Mouse (Mus musculus) midbrain, postnatal 0 days (tissue): Measurements from ENCODE around the gene Fank1. TPM values are rescaled to one million over a fixed set of nuclear protein-coding genes. Genes with fewer than 3 reads are reported as not detected.

ENCODE experiments used
- ATAC-seq: fragments of 200-750 bp; cut with Nextera tagmentation; 2 replicates; pipeline ENCODE4 v1.8.0; 2017; ENCODE audit warnings: moderate number of reproducible peaks, mild to moderate bottlenecking, moderate TSS enrichment, moderate library complexity; ENCODE audit not compliant: low FRiP score
- DNase-seq: peaks from one replicate; pipeline ENCODE4 v3.0.0-alpha.2; 2015; ENCODE audit warnings: low spot score
- H3K27ac ChIP-seq: fragments of 300-500 bp; sonication (generic); 2 replicates; pipeline ENCODE4 v1.5.1; 2014; ENCODE audit warnings: low read depth, mild to moderate bottlenecking, low read length, mixed read lengths
- H3K27me3 ChIP-seq: fragments of 300-500 bp; sonication (generic); 2 replicates; pipeline ENCODE4 v1.6.1; 2014; ENCODE audit warnings: low read length, control low read depth, mixed read lengths; ENCODE audit not compliant: insufficient read depth
- H3K36me3 ChIP-seq: fragments of 300-500 bp; sonication (generic); 2 replicates; pipeline ENCODE4 v1.6.1; 2014; ENCODE audit warnings: low read length, control low read depth, mixed read lengths; ENCODE audit not compliant: insufficient read depth
- H3K4me1 ChIP-seq: fragments of 300-500 bp; sonication (generic); 2 replicates; pipeline ENCODE4 v1.6.1; 2014; ENCODE audit warnings: mild to moderate bottlenecking, control low read depth, antibody characterized with exemption, low read length, mixed read lengths; ENCODE audit not compliant: insufficient read depth
- H3K4me2 ChIP-seq: fragments of 300-500 bp; sonication (generic); 2 replicates; pipeline ENCODE4 v1.6.1; 2014; ENCODE audit warnings: low read depth, mild to moderate bottlenecking, low read length, mixed read lengths; ENCODE audit not compliant: poor library complexity, severe bottlenecking
- H3K4me3 ChIP-seq: fragments of 300-500 bp; sonication (generic); 2 replicates; pipeline ENCODE4 v1.5.1; 2014; ENCODE audit warnings: low read depth, mild to moderate bottlenecking, low read length, moderate library complexity
- H3K9ac ChIP-seq: fragments of 300-500 bp; sonication (generic); replicated peaks from 2 replicates; pipeline ENCODE4 v1.6.1; 2014; ENCODE audit warnings: mild to moderate bottlenecking, low read length, moderate library complexity, mixed read lengths; ENCODE audit not compliant: poor library complexity, severe bottlenecking
- H3K9me3 ChIP-seq: fragments of 300-500 bp; sonication (generic); 2 replicates; pipeline ENCODE4 v1.6.1; 2016; ENCODE audit warnings: low read length, control low read depth
- CTCF ChIP-seq: IDR thresholded peaks from 2 replicates; pipeline ENCODE4 v1.5.1; 2016; ENCODE audit warnings: antibody characterized with exemption, mild to moderate bottlenecking
- WGBS: fragments of 180-500 bp; shearing (Covaris S2); extraction: QIAGEN DNeasy Blood & Tissue Kit; methylation state at CpG from one replicate; pipeline ENCODE4 v1.1.7; 2014; 5-methylcytosine and 5-hydroxymethylcytosine counted together
- polyA plus RNA-seq: library from polyadenylated mRNA; unstranded; fragments of >200 nt; fragmentation: Nextera tagmentation; extraction: Ambion mirVana; gene quantifications from 2 replicates; pipeline ENCODE4 v1.2.1, GENCODE M21; 2015
- total RNA-seq: library from RNA; depleted of rRNA; stranded (reverse); fragments of >200 nt; gene quantifications from 2 replicates; pipeline ENCODE4 v1.2.3, GENCODE M21; 2014

The Fank1 gene
- total and polyA plus RNA-seq, 2 experiments from 2014 or later = 3.0 to 8.7 TPM

DNA sequence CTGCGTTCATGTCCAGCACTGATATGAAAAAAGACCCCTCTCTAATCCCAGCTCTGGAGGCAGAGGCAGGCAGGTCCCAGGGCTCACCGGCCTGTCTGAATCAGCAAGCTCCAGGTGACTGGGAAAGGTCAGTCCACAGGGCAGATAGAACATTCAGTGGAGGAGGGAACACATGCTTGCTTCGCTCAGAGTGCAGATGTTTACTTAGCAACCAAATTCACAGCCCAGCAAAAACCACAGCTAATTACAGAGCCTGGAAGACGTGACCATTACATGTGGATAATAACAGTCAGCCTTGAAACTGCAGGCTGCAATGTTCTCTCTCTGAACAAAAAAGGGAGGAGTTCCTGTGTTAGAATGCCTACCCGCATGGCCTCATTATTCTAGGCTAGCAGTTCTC is 26.0 kb upstream of the Fank1 start:
- Histone ChIP-seq H3K9ac (no peak overlapping the region), H3K36me3 (peaks cover 13% of the 10 kb centered on the region), H3K4me1 (no peaks in the 10 kb centered on the region), H3K4me3 (no peak overlapping the region), H3K9me3 (no peaks in the 10 kb centered on the region), H3K27ac (no peak overlapping the region), H3K27me3 (no peaks in the 10 kb centered on the region), H3K4me2 (no peak overlapping the region)
- ATAC-seq (no peak), DNase-seq (no peak)
- WGBS = 77% methylated on average over 5 of the region's 5 CpGs
- no peak for TF ChIP-seq CTCF

DNA sequence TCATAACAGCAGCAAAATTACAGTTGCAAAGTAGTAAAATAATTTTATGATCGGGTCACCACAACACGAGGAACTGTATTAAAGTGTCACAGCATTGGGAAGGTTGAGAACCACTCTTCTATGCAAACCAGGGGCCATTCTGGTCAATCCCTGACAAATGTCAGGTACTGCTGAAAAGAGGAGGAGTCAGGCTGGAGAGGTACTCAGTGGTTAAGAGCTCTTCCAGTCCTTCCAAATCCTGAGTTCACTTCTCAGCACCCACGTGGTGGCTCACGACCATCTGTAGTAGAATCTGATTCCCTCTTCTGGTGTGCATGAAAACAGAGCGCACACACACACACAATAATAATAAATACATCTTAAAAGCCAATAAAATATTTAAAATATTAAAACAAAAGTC is 25.5 kb upstream of the Fank1 start:
- Histone ChIP-seq H3K36me3 (peaks cover 13% of the 10 kb centered on the region), H3K9me3 (no peaks in the 10 kb centered on the region), H3K4me3 (no peak overlapping the region), H3K27ac (no peak overlapping the region), H3K27me3 (no peaks in the 10 kb centered on the region), H3K4me2 (no peak overlapping the region), H3K4me1 (no peaks in the 10 kb centered on the region), H3K9ac (no peak overlapping the region)
- TF ChIP-seq CTCF = no peak
- ATAC-seq (no peak), DNase-seq (no peak)
- 84% methylated on average over 5 of the region's 5 CpGs for WGBS

DNA sequence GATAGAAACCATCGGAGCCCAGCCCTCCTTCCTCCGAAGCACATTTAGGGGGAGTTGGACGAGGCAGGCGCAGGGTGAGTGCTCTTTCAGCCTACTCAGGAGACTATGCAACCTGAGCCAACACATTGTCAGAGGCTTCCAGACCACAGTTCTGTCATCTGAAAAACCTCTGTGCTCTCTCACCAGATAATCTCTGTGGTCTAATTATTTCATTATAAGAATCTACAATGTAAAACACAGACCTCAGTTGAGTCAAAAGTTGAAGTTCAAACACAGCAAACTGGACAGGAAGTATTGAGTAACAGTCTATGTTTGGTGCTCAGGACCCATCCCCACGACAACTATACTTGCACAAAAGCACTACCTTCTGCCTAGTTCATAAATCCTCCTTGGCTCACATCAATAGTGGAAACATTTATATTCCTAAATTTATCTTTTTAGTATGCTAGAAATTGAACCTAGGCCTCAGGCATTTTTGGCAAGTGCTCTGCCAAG is 18.7 kb upstream of the Fank1 start:
- ATAC-seq = no peak
- 29% methylated on average over 5 of the region's 5 CpGs for WGBS

DNA sequence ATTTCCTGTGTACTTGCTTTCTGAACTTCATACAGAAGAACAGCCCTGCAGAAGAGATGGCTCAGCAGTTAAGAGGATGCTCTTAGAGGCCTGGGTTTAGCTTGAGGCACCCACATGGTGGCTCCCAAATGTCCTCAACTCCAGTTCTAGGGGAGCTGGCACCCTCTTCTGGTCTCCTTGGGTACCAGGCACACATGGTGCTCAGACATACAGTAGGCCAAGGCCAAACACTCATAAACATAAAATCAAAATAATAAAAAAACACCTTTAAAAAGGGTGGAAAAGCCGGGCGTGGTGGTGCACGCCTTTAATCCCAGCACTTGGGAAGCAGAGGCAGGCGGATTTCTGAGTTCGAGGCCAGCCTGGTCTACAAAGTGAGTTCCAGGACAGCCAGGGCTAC is 17.9 kb upstream of the Fank1 start:
- Histone ChIP-seq H3K9me3 (no peaks in the 10 kb centered on the region), H3K4me3 (no peak overlapping the region), H3K36me3 (peaks cover 7% of the 10 kb centered on the region; the same call in 1 of the 2 replicates), H3K27ac (no peak overlapping the region), H3K4me1 (no peaks in the 10 kb centered on the region), H3K4me2 (no peak overlapping the region), H3K9ac (0 out of 2 replicates have a peak overlapping the region, but pooled peaks have one; percentile 13), H3K27me3 (no peaks in the 10 kb centered on the region)
- 88% methylated on average over 5 of the region's 5 CpGs for WGBS
- DNase-seq = no peak
- no peak for TF ChIP-seq CTCF
- no peak for ATAC-seq

More for the DNA sequence above, 18.7 kb upstream of the Fank1 start:
- H3K9ac ChIP-seq = 0 out of 2 replicates have a peak overlapping the region, but pooled peaks have one; percentile 13
- no peak overlapping the region for H3K4me3 ChIP-seq
- TF ChIP-seq CTCF = no peak
- H3K27me3 ChIP-seq = no peaks in the 10 kb centered on the region
- H3K9me3 ChIP-seq = no peaks in the 10 kb centered on the region
- H3K27ac ChIP-seq = no peak overlapping the region; the same call in 1 of the 2 replicates
- no peak for DNase-seq
- H3K4me2 ChIP-seq = no peak overlapping the region
- H3K36me3 ChIP-seq = peaks cover 7% of the 10 kb centered on the region; the same call in 1 of the 2 replicates
- no peaks in the 10 kb centered on the region for H3K4me1 ChIP-seq

DNA sequence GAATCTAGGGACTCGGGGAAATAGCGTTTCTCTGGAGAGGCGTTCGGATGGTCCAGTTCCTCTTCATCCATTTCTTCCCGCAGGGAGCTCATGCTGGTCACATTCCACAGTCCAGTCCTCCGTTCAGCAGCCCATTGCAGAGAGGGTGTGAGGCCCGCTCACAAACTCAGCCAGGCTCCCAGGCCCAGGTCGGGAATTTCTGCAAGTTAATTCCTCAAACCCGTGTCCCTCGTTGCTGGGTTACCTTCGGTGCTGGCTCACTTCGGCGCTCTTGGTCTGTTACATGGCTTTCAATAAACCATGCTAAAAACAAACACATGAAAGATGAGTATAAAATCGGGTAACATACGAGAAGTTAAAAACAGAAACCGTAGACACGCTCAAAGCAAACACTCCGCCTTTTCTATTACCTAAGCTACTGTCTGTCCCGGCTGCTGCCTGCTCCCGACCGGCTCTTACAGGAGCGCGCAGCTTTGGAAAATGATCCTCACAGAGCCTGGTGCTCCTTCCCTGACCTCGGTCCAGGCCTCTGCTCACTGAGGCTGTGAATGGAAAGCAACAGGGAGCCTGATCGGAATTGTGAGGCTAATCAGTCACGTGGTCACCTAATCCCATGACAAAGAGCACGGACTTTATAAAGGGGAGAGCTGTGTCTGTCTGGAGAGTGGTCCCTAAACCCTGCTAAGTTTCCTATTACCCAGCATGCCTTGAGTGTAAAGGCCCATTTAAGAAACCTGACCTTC is 16.9 kb upstream of the Fank1 start:
- TF ChIP-seq CTCF = no peak
- peak overlapping the region; percentile 9 for H3K4me2 ChIP-seq
- no peak overlapping the region for H3K4me3 ChIP-seq
- no peaks in the 10 kb centered on the region for H3K4me1 ChIP-seq
- DNase-seq = peak; percentile 53
- H3K27me3 ChIP-seq = no peaks in the 10 kb centered on the region
- H3K9me3 ChIP-seq = no peaks in the 10 kb centered on the region
- no peak overlapping the region for H3K9ac ChIP-seq
- peak overlapping the region; percentile 19; the same call in 1 of the 2 replicates for H3K27ac ChIP-seq
- 14% methylated on average over 27 of the region's 27 CpGs for WGBS
- peak; percentile 60; the same call in 1 of the 2 replicates for ATAC-seq
- peaks cover 7% of the 10 kb centered on the region; the same call in 1 of the 2 replicates for H3K36me3 ChIP-seq

DNA sequence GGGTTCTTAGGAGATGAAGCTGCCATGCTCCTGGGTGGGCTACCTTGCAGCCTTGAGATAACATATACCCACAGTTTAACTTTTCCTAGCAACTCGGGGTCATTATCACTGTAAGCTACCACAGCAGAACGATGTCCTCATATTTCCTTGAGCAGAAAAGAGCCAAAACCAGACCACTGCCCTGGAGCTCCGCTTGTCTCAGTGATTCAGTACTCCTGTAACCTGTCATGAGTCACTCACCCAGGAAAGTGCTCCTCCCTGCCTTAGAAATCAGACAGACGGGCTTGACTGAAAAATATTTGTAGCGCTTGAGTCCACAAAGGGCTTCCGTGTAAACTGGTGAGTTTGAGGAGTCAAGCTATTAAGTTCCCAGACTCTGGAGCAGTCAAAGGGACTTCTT is 14.0 kb upstream of the Fank1 start:
- 86% methylated on average over 6 of the region's 6 CpGs for WGBS
- no peak for TF ChIP-seq CTCF
- no peak overlapping the region for H3K4me3 ChIP-seq

More for the DNA sequence above, 14.0 kb upstream of the Fank1 start:
- H3K27me3 ChIP-seq = no peaks in the 10 kb centered on the region
- H3K4me2 ChIP-seq = no peak overlapping the region
- no peak overlapping the region for H3K9ac ChIP-seq
- no peak overlapping the region for H3K27ac ChIP-seq
- no peak for DNase-seq
- ATAC-seq = no peak
- H3K9me3 ChIP-seq = no peaks in the 10 kb centered on the region
- 0 out of 2 replicates have a peak, but pooled peaks cover 4% of the 10 kb centered on the region for H3K36me3 ChIP-seq
- no peaks in the 10 kb centered on the region; the same call in 1 of the 2 replicates for H3K4me1 ChIP-seq
